Mouse (Mus musculus) megakaryocyte, embryonic 14.5 days (primary cell): Measurements from ENCODE around the gene Ust. TPM values are rescaled to one million over a fixed set of nuclear protein-coding genes. Genes with fewer than 3 reads are reported as not detected.

Experiments used
- H3K27me3 ChIP-seq: replicated peaks from 2 replicates; pipeline ENCODE3; 2012; ENCODE audit warnings: inconsistent platforms
- H3K36me3 ChIP-seq: replicated peaks from 2 replicates; pipeline ENCODE3; 2012; ENCODE audit warnings: low read length, inconsistent platforms, mixed read lengths
- H3K4me1 ChIP-seq: 2 replicates; pipeline ENCODE4 v1.6.1; 2012; ENCODE audit warnings: inconsistent platforms
- H3K4me3 ChIP-seq: replicated peaks from 2 replicates; pipeline ENCODE3; 2012; ENCODE audit warnings: moderate library complexity, mild to moderate bottlenecking, inconsistent platforms
- H3K9me3 ChIP-seq: 2 replicates; pipeline ENCODE4 v1.6.1; 2012; ENCODE audit warnings: inconsistent platforms
- FLI1 ChIP-seq: IDR thresholded peaks from 2 replicates; pipeline ENCODE4 v1.6.1; 2012; ENCODE audit warnings: low read length, inconsistent platforms, mixed read lengths
- GATA1 ChIP-seq: IDR thresholded peaks from 3 replicates; pipeline ENCODE4 v1.6.1; 2012; ENCODE audit warnings: mixed read lengths, low read length, inconsistent platforms, borderline replicate concordance
- polyA plus RNA-seq: library from polyadenylated mRNA; stranded (reverse); fragments of >175 nt; gene quantifications from 2 replicates; pipeline ENCODE4 v1.2.3, GENCODE M21; 2012; ENCODE audit warnings: low replicate concordance; ENCODE audit not compliant: insufficient read depth

The Ust gene
- polyA plus RNA-seq, 1 experiment = not detected

DNA sequence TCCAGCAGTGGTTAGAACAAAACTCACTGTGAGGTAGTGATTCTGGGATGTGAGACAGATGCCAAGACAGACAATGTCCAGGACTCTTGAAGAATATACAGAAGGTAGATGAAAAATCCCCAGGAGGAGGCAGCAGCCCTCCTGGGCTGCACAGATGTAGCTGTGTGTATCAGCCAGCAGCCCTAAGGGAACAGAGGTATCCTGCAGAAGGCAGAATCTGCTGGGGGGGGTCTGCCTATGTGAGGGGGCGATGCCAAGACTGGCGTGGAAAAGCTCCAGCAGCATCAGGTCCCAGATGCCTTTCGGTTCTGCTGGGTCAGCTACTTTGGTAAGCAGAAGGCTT lies 342.6 kb downstream of the Ust start:
- TF ChIP-seq FLI1 = no peak
- TF ChIP-seq GATA1 = no peak
- Histone ChIP-seq H3K4me1 (peaks cover 30% of the 10 kb centered on the region), H3K36me3 (no peaks in the 10 kb centered on the region), H3K4me3 (no peak overlapping the region), H3K27me3 (no peaks in the 10 kb centered on the region), H3K9me3 (0 out of 2 replicates have a peak, but pooled peaks cover 5% of the 10 kb centered on the region)

DNA sequence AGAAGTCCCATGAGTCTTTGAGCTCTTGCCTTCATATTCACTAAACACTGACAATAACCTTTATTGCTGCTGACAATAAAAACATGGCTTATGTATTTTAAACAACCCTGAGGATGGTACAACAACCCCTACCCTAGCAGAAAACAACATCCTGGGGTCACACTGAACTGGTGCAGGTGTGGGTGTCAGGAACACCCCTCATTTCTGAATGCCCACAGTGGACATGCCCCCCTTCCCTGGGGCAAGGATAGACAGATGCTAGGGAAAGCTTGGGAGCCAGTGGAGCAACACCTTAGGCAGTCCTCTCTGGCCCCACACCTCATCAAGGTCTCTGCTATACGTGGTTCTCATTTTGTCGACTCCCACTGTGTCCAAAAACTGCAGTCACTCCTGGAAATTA lies 343.9 kb downstream of the Ust start:
- Histone ChIP-seq H3K9me3 (0 out of 2 replicates have a peak, but pooled peaks cover 5% of the 10 kb centered on the region), H3K36me3 (no peaks in the 10 kb centered on the region), H3K4me1 (peaks cover 29% of the 10 kb centered on the region), H3K4me3 (no peak overlapping the region), H3K27me3 (no peaks in the 10 kb centered on the region)
- TF ChIP-seq GATA1 = no peak
- no peak for TF ChIP-seq FLI1

GRCm38 (mm10) chr10:8174230-8174629 lies 344.4 kb downstream of the Ust start:
- TF ChIP-seq GATA1 = no peak
- TF ChIP-seq FLI1 = no peak

DNA sequence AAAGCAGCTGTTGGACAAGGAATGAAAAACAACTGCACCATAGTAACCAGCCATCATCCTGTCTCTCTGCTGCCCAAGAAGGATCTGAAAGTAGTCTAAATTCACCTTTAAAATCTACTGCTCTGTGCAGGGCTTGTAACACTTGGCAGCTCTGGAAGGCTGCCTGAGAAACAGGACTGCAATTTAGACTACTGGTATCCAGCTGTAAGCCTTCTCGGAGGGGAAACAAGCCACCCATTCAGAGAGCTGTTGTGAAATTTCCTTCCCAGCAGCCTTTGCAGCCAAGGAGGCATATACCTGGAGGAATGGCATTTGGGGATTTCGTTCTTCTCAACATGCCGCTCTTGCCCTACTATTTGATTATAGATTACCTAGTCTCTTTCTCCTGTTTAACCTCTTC lies 345.6 kb downstream of the Ust start:
- Histone ChIP-seq H3K4me1 (peaks cover 21% of the 10 kb centered on the region), H3K36me3 (no peaks in the 10 kb centered on the region), H3K27me3 (no peaks in the 10 kb centered on the region), H3K4me3 (no peak overlapping the region), H3K9me3 (peaks cover 9% of the 10 kb centered on the region)
- TF ChIP-seq FLI1 (no peak), GATA1 (no peak)

More at GRCm38 (mm10) chr10:8174230-8174629, 344.4 kb downstream of the Ust start:
- H3K27me3 ChIP-seq = no peaks in the 10 kb centered on the region
- H3K4me3 ChIP-seq = no peak overlapping the region
- peaks cover 25% of the 10 kb centered on the region for H3K4me1 ChIP-seq
- H3K9me3 ChIP-seq = peaks cover 8% of the 10 kb centered on the region
- no peaks in the 10 kb centered on the region for H3K36me3 ChIP-seq

GRCm38 (mm10) chr10:8171556-8171955 lies 347.1 kb downstream of the Ust start:
- H3K36me3 ChIP-seq = no peaks in the 10 kb centered on the region
- TF ChIP-seq GATA1 (no peak), FLI1 (no peak)
- H3K4me3 ChIP-seq = no peak overlapping the region
- H3K27me3 ChIP-seq = no peaks in the 10 kb centered on the region
- H3K4me1 ChIP-seq = peaks cover 9% of the 10 kb centered on the region
- peaks cover 9% of the 10 kb centered on the region for H3K9me3 ChIP-seq
